Comparison of ENCODE assay signal across 31 mouse cellular contexts in the genomic region with DNA sequence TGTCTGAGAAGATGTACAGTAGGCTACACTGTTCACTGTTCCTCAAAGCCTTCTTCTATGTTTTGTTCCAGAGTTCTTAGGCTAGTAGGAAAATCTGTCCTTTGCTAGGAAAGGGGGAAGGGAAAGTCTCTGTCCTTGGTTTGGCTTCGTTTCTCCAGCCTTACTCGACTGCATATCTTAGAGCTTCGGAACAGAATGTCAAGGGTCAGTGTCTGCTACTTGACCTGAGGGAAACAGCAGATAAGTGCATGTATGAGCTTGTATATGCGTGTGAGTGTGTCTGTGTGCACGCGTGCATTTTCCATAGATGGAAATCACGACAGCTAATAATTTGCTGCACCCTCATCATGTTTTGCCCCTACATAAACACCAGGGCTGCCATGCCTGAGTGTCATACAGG. TPM values are rescaled to one million over a fixed set of nuclear protein-coding genes. Genes with fewer than 3 reads are reported as not detected.
DNase-seq lines count a peak whose midpoint lies in the region; ATAC-seq and TF ChIP-seq lines count a peak whose summit lies in the region.
"Had no signal": no experiment of that assay in that cellular context is flagged by ENCODE, and none has a peak within 500 bp of the region (broad histone marks: within the 10 kb centered on the region; RNA-seq: fewer than 3 reads in every experiment).

No protein-coding gene starts in this region.

- H3K9ac ChIP-seq in heart, postnatal 0 days (replicated peaks; ENCODE audit: low read depth, low read length): no peak overlapping the region
- no peak overlapping the region for H3K9ac ChIP-seq in liver, postnatal 0 days (replicated peaks)
- H3K9ac ChIP-seq: embryonic facial prominence, embryonic 13.5 days; forebrain, embryonic 15.5 days; hindbrain, embryonic 12.5 days; limb, embryonic 12.5 days; liver, embryonic 13.5 days; midbrain, embryonic 15.5 days; neural tube, embryonic 15.5 days had no signal

- peaks cover 7% of the 10 kb centered on the region; the same call in 1 of the 2 replicates for H3K27me3 ChIP-seq in heart, embryonic 10.5 days (ENCODE audit: insufficient read depth, poor library complexity, severe bottlenecking)
- H3K27me3 ChIP-seq in heart, postnatal 0 days (ENCODE audit: control insufficient read depth, insufficient read depth, low read length): no peaks in the 10 kb centered on the region
- peaks cover 4% of the 10 kb centered on the region; the same call in 1 of the 2 replicates for H3K27me3 ChIP-seq in liver, postnatal 0 days (ENCODE audit: insufficient read depth, low read length)
- H3K27me3 ChIP-seq: embryonic facial prominence, embryonic 13.5 days; forebrain, embryonic 15.5 days; hindbrain, embryonic 12.5 days; limb, embryonic 12.5 days; liver, embryonic 13.5 days; midbrain, embryonic 15.5 days; neural tube, embryonic 15.5 days had no signal

- H3K4me3 ChIP-seq in heart, embryonic 10.5 days: 0 out of 2 replicates have a peak overlapping the region, but pooled peaks have one; percentile 28
- H3K4me3 ChIP-seq in heart, postnatal 0 days (ENCODE audit: low read depth, low read length): no peak overlapping the region
- no peak overlapping the region for H3K4me3 ChIP-seq in liver, postnatal 0 days (ENCODE audit: low read depth, low read length)
- H3K4me3 ChIP-seq: embryonic facial prominence, embryonic 13.5 days; forebrain, embryonic 10.5 days; forebrain, embryonic 15.5 days; gastrocnemius, adult 2 months; hindbrain, embryonic 12.5 days; layer of hippocampus, adult 2 months; left cerebral cortex, adult 2 months; limb, embryonic 12.5 days; liver, embryonic 13.5 days; midbrain, embryonic 10.5 days; midbrain, embryonic 15.5 days; neural tube, embryonic 15.5 days had no signal

- TF ChIP-seq EP300 in heart, postnatal 0 days (IDR thresholded peaks at IDR 0.05; ENCODE audit: low read depth): no peak
- TF ChIP-seq EP300 in liver, postnatal 0 days (IDR thresholded peaks at IDR 0.05; ENCODE audit: low read depth): no peak

- no peak for ATAC-seq in heart, postnatal 0 days (ENCODE audit: insufficient read depth, low read depth)
- ATAC-seq in liver, postnatal 0 days: no peak
- ATAC-seq: forebrain, embryonic 15.5 days; intestine, embryonic 16.5 days; midbrain, embryonic 15.5 days had no signal

- intact Hi-C loops in heart, postnatal 36 days (cut with DNase I): no loop called here
- intact Hi-C loops in heart, postnatal 25 days (cut with DNase I): no loop called here

- TF ChIP-seq CTCF in heart, postnatal 0 days (IDR thresholded peaks at IDR 0.05; ENCODE audit: low read depth): no peak
- TF ChIP-seq CTCF in liver, postnatal 0 days (IDR thresholded peaks at IDR 0.05; ENCODE audit: low read depth): no peak

- no peaks in the 10 kb centered on the region for H3K36me3 ChIP-seq in heart, embryonic 10.5 days
- H3K36me3 ChIP-seq in heart, postnatal 0 days (replicated peaks; ENCODE audit: control insufficient read depth, insufficient read depth, low read length): no peaks in the 10 kb centered on the region
- H3K36me3 ChIP-seq in liver, postnatal 0 days (replicated peaks; ENCODE audit: insufficient read depth, low read length): no peaks in the 10 kb centered on the region
- H3K36me3 ChIP-seq: embryonic facial prominence, embryonic 13.5 days; forebrain, embryonic 10.5 days; forebrain, embryonic 15.5 days; G1E; hindbrain, embryonic 12.5 days; limb, embryonic 12.5 days; liver, embryonic 13.5 days; midbrain, embryonic 10.5 days; midbrain, embryonic 15.5 days; neural tube, embryonic 15.5 days had no signal

- H3K9me3 ChIP-seq in heart, embryonic 10.5 days: no peaks in the 10 kb centered on the region
- no peaks in the 10 kb centered on the region for H3K9me3 ChIP-seq in heart, postnatal 0 days (replicated peaks; ENCODE audit: control insufficient read depth, low read length)
- no peaks in the 10 kb centered on the region for H3K9me3 ChIP-seq in liver, postnatal 0 days (ENCODE audit: low read length)
- H3K9me3 ChIP-seq: embryonic facial prominence, embryonic 13.5 days; forebrain, embryonic 10.5 days; forebrain, embryonic 15.5 days; hindbrain, embryonic 12.5 days; limb, embryonic 12.5 days; liver, embryonic 13.5 days; midbrain, embryonic 10.5 days; midbrain, embryonic 15.5 days; neural tube, embryonic 15.5 days had no signal

- peak overlapping the region; percentile 17; the same call in 1 of the 2 replicates for H3K27ac ChIP-seq in heart, embryonic 10.5 days
- no peak overlapping the region; the same call in 1 of the 2 replicates for H3K27ac ChIP-seq in heart, postnatal 0 days (ENCODE audit: low read depth)
- peak overlapping the region; percentile 22; the same call in 1 of the 2 replicates for H3K27ac ChIP-seq in liver, postnatal 0 days (ENCODE audit: low read depth)
- H3K27ac ChIP-seq: forebrain, embryonic 10.5 days; forebrain, embryonic 15.5 days; gastrocnemius, adult 2 months; hindbrain, embryonic 12.5 days; layer of hippocampus, adult 2 months; left cerebral cortex, adult 2 months; limb, embryonic 12.5 days; liver, embryonic 13.5 days; midbrain, embryonic 10.5 days; midbrain, embryonic 15.5 days; neural tube, embryonic 15.5 days had no signal

- H3K4me2 ChIP-seq in heart, postnatal 0 days (ENCODE audit: low read depth, low read length): no peak overlapping the region
- H3K4me2 ChIP-seq in liver, postnatal 0 days (ENCODE audit: low read depth, low read length): no peak overlapping the region
- H3K4me2 ChIP-seq: embryonic facial prominence, embryonic 13.5 days; forebrain, embryonic 15.5 days; hindbrain, embryonic 12.5 days; limb, embryonic 12.5 days; liver, embryonic 13.5 days; midbrain, embryonic 15.5 days; neural tube, embryonic 15.5 days had no signal

- WGBS in heart, embryonic 10.5 days: 35% methylated on average over 7 of the region's 7 CpGs
- WGBS in heart, postnatal 0 days: 34% methylated on average over 7 of the region's 7 CpGs
- WGBS in liver, postnatal 0 days (ENCODE audit: insufficient replicate concordance): 65% methylated on average over 7 of the region's 7 CpGs

- peaks cover 20% of the 10 kb centered on the region for H3K4me1 ChIP-seq in heart, embryonic 10.5 days
- H3K4me1 ChIP-seq in heart, postnatal 0 days (ENCODE audit: control insufficient read depth, insufficient read depth): peaks cover 32% of the 10 kb centered on the region
- H3K4me1 ChIP-seq in liver, postnatal 0 days (ENCODE audit: insufficient read depth): peaks cover 3% of the 10 kb centered on the region; the same call in 1 of the 2 replicates
- H3K4me1 ChIP-seq: hindbrain, embryonic 12.5 days; limb, embryonic 12.5 days; liver, embryonic 13.5 days had no signal

- peak; percentile 43 to 65 for DNase-seq in adrenal gland, adult (ENCODE audit: inconsistent age in 2 of 2, low spot score in 1 of 2)
- DNase-seq in adrenal gland, postnatal 25 days: no peak
- no peak for DNase-seq in heart, embryonic 10.5 days (ENCODE audit: low spot score)
- DNase-seq in heart, postnatal 36 days: no peak
- peak; percentile 35 for DNase-seq in heart, postnatal 0 days (ENCODE audit: low spot score)
- no peak for DNase-seq in heart, postnatal 25 days (ENCODE audit: low spot score)
- DNase-seq in liver, postnatal 0 days: no peak
- no peak for DNase-seq in liver
- DNase-seq: cerebellum, adult 11 months; cerebellum, adult 9-10 months; cerebellum, postnatal 36 days; gastrocnemius, adult 2 months; gastrocnemius, postnatal 36 days; liver, embryonic 13.5 days; lung, adult 2 months; lung, postnatal 14 days; retina, postnatal 1 day; right cerebral cortex, postnatal 14 days; thymus, postnatal 14 days had no signal

RNA-seq across cellular contexts. Expression of a gene that starts 52.6 kb away (rescaled TPM):
- total RNA-seq in adrenal gland, postnatal 25 days (2021): 61.2 and 69.9 TPM in 2 replicates
- polyA plus RNA-seq in heart, embryonic 10.5 days (2016; fragmentation: Nextera tagmentation; extraction: Ambion mirVana): 9.4 and 12.5 TPM in 2 replicates
- 10 to 100 TPM; 37.0 to 38.3 TPM for total RNA-seq in heart, postnatal 36 days (2021)
- total RNA-seq in heart, postnatal 0 days (2014; rRNA removed; ENCODE audit: low replicate concordance): 70.8 and 81.4 TPM in 2 replicates
- 15.1 and 16.0 TPM in 2 replicates for polyA plus RNA-seq in heart, postnatal 0 days (2015; fragmentation: Nextera tagmentation; extraction: Ambion mirVana)
- 10 to 100 TPM; 35.7 to 37.0 TPM for total RNA-seq in heart, postnatal 25 days (2021)
- polyA plus RNA-seq in liver, postnatal 0 days (2015; fragmentation: Nextera tagmentation; extraction: Ambion mirVana): 5.2 and 5.6 TPM in 2 replicates
- polyA plus RNA-seq: G1E had no signal

Comparison
In these comparisons a context has a peak if more than half of its experiments do, and no peak if none do; other contexts are left out.
1. DNase-seq: peak in adrenal gland, adult (2 of 2) and heart, postnatal 0 days (single experiment); none in adrenal gland, postnatal 25 days (single experiment), heart, embryonic 10.5 days (single experiment), heart, postnatal 36 days (0 of 2), heart, postnatal 25 days (single experiment), liver, postnatal 0 days (single experiment) and liver (single experiment).